Mouse (Mus musculus): ENCODE measurements at regions not wholly inside any gene's neighbourhood (a gene's known extent, or its start where the extent isn't known, plus 50 kb on each side); places are given as distances from the start of the nearest gene placed in this dataset. TPM values are rescaled to one million over a fixed set of nuclear protein-coding genes. Genes with fewer than 3 reads are reported as not detected.
"Not testable (repeated sequence)": the region's sequence is repeated elsewhere in the genome, so short reads cannot be mapped to it uniquely, and the experiment has no call there.

- no peak for DNase-seq (ENCODE audit: low spot score in 2 of 2)
- intact Hi-C loops (cut with DNase I): no loop called here
Observed at GRCm38 (mm10) chr5:7720688-7721087, 239.6 kb upstream of the Steap4 start.

- DNase-seq (ENCODE audit: low spot score in 2 of 2); intact Hi-C loops (cut with DNase I): not testable (repeated sequence)
Observed at GRCm38 (mm10) chr5:7732566-7732965, 227.7 kb upstream of the Steap4 start.

GRCm38 (mm10) chr5:7779827-7780226, 180.4 kb upstream of the Steap4 start:
- intact Hi-C loops (cut with DNase I): no loop called here
- no peak for DNase-seq (ENCODE audit: low spot score in 2 of 2)

GRCm38 (mm10) chr5:7782235-7782634, 178.0 kb upstream of the Steap4 start:
- intact Hi-C loops (cut with DNase I): no loop called here
- DNase-seq (ENCODE audit: low spot score in 2 of 2): no peak

- intact Hi-C loops (cut with DNase I): no loop called here
- no peak for DNase-seq (ENCODE audit: low spot score in 2 of 2)
Observed at GRCm38 (mm10) chr5:7788406-7788805, 171.9 kb upstream of the Steap4 start.

- intact Hi-C loops (cut with DNase I): no loop called here
- DNase-seq (ENCODE audit: low spot score in 2 of 2): no peak
Observed at GRCm38 (mm10) chr5:7789126-7789525, 171.1 kb upstream of the Steap4 start.

- DNase-seq (ENCODE audit: low spot score in 2 of 2): no peak
- intact Hi-C loops (cut with DNase I): no loop called here
Observed at GRCm38 (mm10) chr5:7820592-7820991, 139.7 kb upstream of the Steap4 start.

- no peak for DNase-seq (ENCODE audit: low spot score in 2 of 2)
- intact Hi-C loops (cut with DNase I): no loop called here
Observed at GRCm38 (mm10) chr5:7821700-7822099, 138.6 kb upstream of the Steap4 start.

GRCm38 (mm10) chr5:7829618-7830017, 130.6 kb upstream of the Steap4 start:
- no peak for DNase-seq (ENCODE audit: low spot score in 2 of 2)
- intact Hi-C loops (cut with DNase I): no loop called here

GRCm38 (mm10) chr5:7833812-7834211, 126.4 kb upstream of the Steap4 start:
- no peak for DNase-seq (ENCODE audit: low spot score in 2 of 2)
- intact Hi-C loops (cut with DNase I): no loop called here

GRCm38 (mm10) chr5:7863047-7863446, 97.2 kb upstream of the Steap4 start:
- intact Hi-C loops (cut with DNase I): no loop called here

GRCm38 (mm10) chr5:7866041-7866641, 94.1 kb upstream of the Steap4 start:
- intact Hi-C loops (cut with DNase I): no loop called here
- no peak for DNase-seq (ENCODE audit: low spot score in 2 of 2)

More at GRCm38 (mm10) chr5:7863047-7863446, 97.2 kb upstream of the Steap4 start:
- no peak for DNase-seq (ENCODE audit: low spot score in 2 of 2)

- DNase-seq (ENCODE audit: low spot score in 2 of 2): peak; percentile 22 to 46
- intact Hi-C loops (cut with DNase I): no loop called here
Observed at GRCm38 (mm10) chr5:7899537-7899936, 60.7 kb upstream of the Steap4 start.

Small RNA genes lying in the stretch of these regions (microRNA-seq; reads per million reads assigned to microRNA genes)
- gene Gm22196: not detected

Measured in left cerebral cortex, postnatal 36 days (tissue).